Mouse (Mus musculus): Measurements from ENCODE around the gene Rps9. TPM values are rescaled to one million over a fixed set of nuclear protein-coding genes. Genes with fewer than 3 reads are reported as not detected.
A peak's percentile ranks its signal among the peaks of the same experiment; 100 is the strongest.

Gene Rps9
- polyA plus RNA-seq, 1 experiment = 1,031 TPM

GRCm38 (mm10) chr7:3674507-3675227 is 29.1 kb upstream of the Rps9 start:
- Histone ChIP-seq H3K4me3 (ENCODE audit: insufficient read depth, low read depth, low read length) (no peak overlapping the region), H3K4me1 (ENCODE audit: control insufficient read depth, insufficient read depth, low read length) (no peaks in the 10 kb centered on the region), H3K27me3 (replicated peaks; ENCODE audit: control insufficient read depth, insufficient read depth, low read length) (no peaks in the 10 kb centered on the region), H3K27ac (ENCODE audit: insufficient read depth, low read depth, low read length) (no peak overlapping the region), H3K36me3 (ENCODE audit: control insufficient read depth, insufficient read depth, low read length) (no peaks in the 10 kb centered on the region)
- TF ChIP-seq CTCF (conservative IDR thresholded peaks at IDR 0.05; ENCODE audit: insufficient read depth, insufficient read length, low read depth, low read length) (peak; percentile 93), POLR2A (IDR thresholded peaks at IDR 0.05; ENCODE audit: low read depth, low read length) (no peak)
- WGBS = 70% methylated on average over 10 of the region's 10 CpGs
- peak; percentile 85 for DNase-seq

- DNase-seq = no peak
- Histone ChIP-seq H3K36me3 (ENCODE audit: control insufficient read depth, insufficient read depth, low read length) (no peaks in the 10 kb centered on the region), H3K4me3 (ENCODE audit: insufficient read depth, low read depth, low read length) (no peak overlapping the region), H3K4me1 (ENCODE audit: control insufficient read depth, insufficient read depth, low read length) (no peaks in the 10 kb centered on the region), H3K27me3 (replicated peaks; ENCODE audit: control insufficient read depth, insufficient read depth, low read length) (no peaks in the 10 kb centered on the region), H3K27ac (ENCODE audit: insufficient read depth, low read depth, low read length) (no peak overlapping the region)
- TF ChIP-seq CTCF (conservative IDR thresholded peaks at IDR 0.05; ENCODE audit: insufficient read depth, insufficient read length, low read depth, low read length) = no peak
- no peak for TF ChIP-seq POLR2A (IDR thresholded peaks at IDR 0.05; ENCODE audit: low read depth, low read length)
- 80% methylated on average over 3 of the region's 3 CpGs for WGBS
These were observed 28.6 kb upstream of the Rps9 start for GRCm38 (mm10) chr7:3675228-3675548.

- Histone ChIP-seq H3K27me3 (replicated peaks; ENCODE audit: control insufficient read depth, insufficient read depth, low read length) (no peaks in the 10 kb centered on the region), H3K27ac (ENCODE audit: insufficient read depth, low read depth, low read length) (no peak overlapping the region), H3K4me1 (ENCODE audit: control insufficient read depth, insufficient read depth, low read length) (no peaks in the 10 kb centered on the region), H3K4me3 (ENCODE audit: insufficient read depth, low read depth, low read length) (no peak overlapping the region), H3K36me3 (ENCODE audit: control insufficient read depth, insufficient read depth, low read length) (no peaks in the 10 kb centered on the region)
- TF ChIP-seq CTCF (conservative IDR thresholded peaks at IDR 0.05; ENCODE audit: insufficient read depth, insufficient read length, low read depth, low read length) (no peak), POLR2A (IDR thresholded peaks at IDR 0.05; ENCODE audit: low read depth, low read length) (no peak)
- DNase-seq = no peak
- WGBS = 85% methylated on average over 12 of the region's 12 CpGs
These were observed 27.4 kb upstream of the Rps9 start for GRCm38 (mm10) chr7:3676371-3676770.

- Histone ChIP-seq H3K4me3 (ENCODE audit: insufficient read depth, low read depth, low read length) (peak within 1 kb of the TSS; percentile 46), H3K27me3 (replicated peaks; ENCODE audit: control insufficient read depth, insufficient read depth, low read length) (no peaks in the 10 kb centered on the region), H3K4me1 (ENCODE audit: control insufficient read depth, insufficient read depth, low read length) (no peaks in the 10 kb centered on the region), H3K36me3 (ENCODE audit: control insufficient read depth, insufficient read depth, low read length) (no peaks in the 10 kb centered on the region), H3K27ac (ENCODE audit: insufficient read depth, low read depth, low read length) (0 out of 2 replicates have a peak within 1 kb of the TSS, but pooled peaks have one; percentile 52)
- TF ChIP-seq POLR2A (IDR thresholded peaks at IDR 0.05; ENCODE audit: low read depth, low read length) (no peak), CTCF (conservative IDR thresholded peaks at IDR 0.05; ENCODE audit: insufficient read depth, insufficient read length, low read depth, low read length) (no peak; the same call in 1 of the 2 replicates)
- DNase-seq = peak; percentile 69
- WGBS = 46% methylated on average over 9 of the region's 9 CpGs
These were observed 26.5 kb upstream of the Rps9 start, which contains the start of gene Tmc4 for GRCm38 (mm10) chr7:3677342-3677741. Tmc4 (minus strand) TSS chr7:3677553.

GRCm38 (mm10) chr7:3683908-3684550 is 19.8 kb upstream of the Rps9 start:
- no peak for DNase-seq
- Histone ChIP-seq H3K27me3 (replicated peaks; ENCODE audit: control insufficient read depth, insufficient read depth, low read length) (no peaks in the 10 kb centered on the region), H3K4me3 (ENCODE audit: insufficient read depth, low read depth, low read length) (no peak overlapping the region), H3K27ac (ENCODE audit: insufficient read depth, low read depth, low read length) (no peak overlapping the region), H3K4me1 (ENCODE audit: control insufficient read depth, insufficient read depth, low read length) (no peaks in the 10 kb centered on the region), H3K36me3 (ENCODE audit: control insufficient read depth, insufficient read depth, low read length) (peaks cover 2% of the 10 kb centered on the region; the same call in 1 of the 2 replicates)
- no peak for TF ChIP-seq POLR2A (IDR thresholded peaks at IDR 0.05; ENCODE audit: low read depth, low read length)
- TF ChIP-seq CTCF (conservative IDR thresholded peaks at IDR 0.05; ENCODE audit: insufficient read depth, insufficient read length, low read depth, low read length) = no peak
- 88% methylated on average over 10 of the region's 10 CpGs for WGBS

GRCm38 (mm10) chr7:3684698-3685097 is 19.1 kb upstream of the Rps9 start:
- WGBS = 91% methylated on average over 8 of the region's 8 CpGs
- Histone ChIP-seq H3K36me3 (ENCODE audit: control insufficient read depth, insufficient read depth, low read length) (peaks cover 2% of the 10 kb centered on the region; the same call in 1 of the 2 replicates), H3K4me3 (ENCODE audit: insufficient read depth, low read depth, low read length) (no peak overlapping the region), H3K27me3 (replicated peaks; ENCODE audit: control insufficient read depth, insufficient read depth, low read length) (no peaks in the 10 kb centered on the region), H3K27ac (ENCODE audit: insufficient read depth, low read depth, low read length) (no peak overlapping the region), H3K4me1 (ENCODE audit: control insufficient read depth, insufficient read depth, low read length) (no peaks in the 10 kb centered on the region)
- DNase-seq = no peak
- no peak for TF ChIP-seq CTCF (conservative IDR thresholded peaks at IDR 0.05; ENCODE audit: insufficient read depth, insufficient read length, low read depth, low read length)
- no peak for TF ChIP-seq POLR2A (IDR thresholded peaks at IDR 0.05; ENCODE audit: low read depth, low read length)
